Mouse (Mus musculus) kidney, adult 2 months (tissue): ENCODE measurements around the gene Syngr3.

Source experiments
- CTCF ChIP-seq: fragments of 200-500 bp; conservative IDR thresholded peaks from 2 replicates; pipeline ENCODE4 v1.5.1; 2011; ENCODE audit warnings: low read depth, mild to moderate bottlenecking, control low read depth, low read length, moderate library complexity, mixed read lengths; ENCODE audit not compliant: insufficient read depth, insufficient read length
- POLR2A ChIP-seq: fragments of 200-500 bp; IDR thresholded peaks from one replicate; pipeline ENCODE4 v1.6.1; 2011; ENCODE audit warnings: low read depth, low read length, control low read depth

GRCm38 (mm10) chr17:24640119-24640518, 49.6 kb downstream of the Syngr3 start:
- no peak for TF ChIP-seq CTCF
- no peak for TF ChIP-seq POLR2A
